Mouse (Mus musculus) bone marrow macrophage, adult 2 months (primary cell): ENCODE measurements at regions not wholly inside any gene's neighbourhood (a gene's known extent, or its start where the extent isn't known, plus 50 kb on each side); places are given as distances from the start of the nearest gene placed in this dataset.

ENCODE experiments used
- CTCF ChIP-seq: IDR thresholded peaks from 2 replicates; pipeline ENCODE4 v1.5.1; 2012; ENCODE audit warnings: low read depth, mild to moderate bottlenecking, low read length, moderate library complexity
- POLR2A ChIP-seq: IDR thresholded peaks from 2 replicates; pipeline ENCODE4 v1.6.1; 2012; ENCODE audit warnings: mild to moderate bottlenecking, low read depth, low read length, borderline replicate concordance

- TF ChIP-seq POLR2A, result no peak
- TF ChIP-seq CTCF, result no peak
Observed at GRCm38 (mm10) chrX:57656035-57656434, 152.5 kb upstream of the Gpr101 start.
